Mouse (Mus musculus) myocyte (in vitro differentiated cells): ENCODE results near the gene Slc25a29.

ENCODE experiments used
- CEBPB ChIP-seq: IDR thresholded peaks from 2 replicates; pipeline ENCODE4 v1.6.1; 2011; ENCODE audit warnings: mild to moderate bottlenecking, moderate library complexity; ENCODE audit not compliant: poor library complexity, insufficient read depth, severe bottlenecking
- E2F4 ChIP-seq: IDR thresholded peaks from one replicate; pipeline ENCODE4 v1.6.1; 2011; ENCODE audit warnings: mild to moderate bottlenecking, control low read depth, moderate library complexity; ENCODE audit not compliant: insufficient read depth
- MAX ChIP-seq: IDR thresholded peaks from one replicate; pipeline ENCODE4 v1.6.1; 2011; ENCODE audit warnings: low read depth, mild to moderate bottlenecking, control low read depth
- MYOD1 ChIP-seq, 3 experiments: IDR thresholded peaks; one replicate each; pipeline ENCODE4 v1.6.1; 2011; ENCODE audit warnings: control low read depth in 2 of 3, low read depth in 2 of 3, mild to moderate bottlenecking in 2 of 3, moderate library complexity in 1 of 3; ENCODE audit not compliant: insufficient read length in 2 of 3, control insufficient read depth in 1 of 3
- MYOG ChIP-seq, 3 experiments: IDR thresholded peaks; one replicate each; pipeline ENCODE4 v1.6.1; 2011; ENCODE audit warnings: control low read depth in 2 of 3, low read depth in 2 of 3, mild to moderate bottlenecking in 2 of 3; ENCODE audit not compliant: insufficient read length in 2 of 3, control insufficient read depth in 1 of 3, insufficient read depth in 1 of 3
- POLR2A ChIP-seq: IDR thresholded peaks from one replicate; pipeline ENCODE4 v1.6.1; 2011; ENCODE audit warnings: low read depth, mild to moderate bottlenecking, control low read depth, moderate library complexity; ENCODE audit not compliant: insufficient read length
- POLR2AphosphoS2 ChIP-seq: IDR thresholded peaks from one replicate; pipeline ENCODE4 v1.6.1; 2011; ENCODE audit warnings: low read depth, control low read depth; ENCODE audit not compliant: insufficient read length
- REST ChIP-seq: IDR thresholded peaks from one replicate; pipeline ENCODE4 v1.6.1; 2011; ENCODE audit warnings: mild to moderate bottlenecking, control low read depth, moderate library complexity; ENCODE audit not compliant: insufficient read depth, insufficient read length
- SRF ChIP-seq: IDR thresholded peaks from one replicate; pipeline ENCODE4 v1.6.1; 2011; ENCODE audit warnings: low read depth; ENCODE audit not compliant: control insufficient read depth, insufficient read length
- TCF12 ChIP-seq: IDR thresholded peaks from one replicate; pipeline ENCODE4 v1.6.1; 2011; ENCODE audit warnings: mild to moderate bottlenecking, control low read depth; ENCODE audit not compliant: poor library complexity, insufficient read depth, severe bottlenecking
- TCF3 ChIP-seq: IDR thresholded peaks from one replicate; pipeline ENCODE4 v1.6.1; 2011; ENCODE audit warnings: low read depth, control low read depth; ENCODE audit not compliant: insufficient read length
- USF1 ChIP-seq: IDR thresholded peaks from one replicate; pipeline ENCODE4 v1.6.1; 2011; ENCODE audit warnings: low read depth, mild to moderate bottlenecking, control low read depth, moderate library complexity

DNA sequence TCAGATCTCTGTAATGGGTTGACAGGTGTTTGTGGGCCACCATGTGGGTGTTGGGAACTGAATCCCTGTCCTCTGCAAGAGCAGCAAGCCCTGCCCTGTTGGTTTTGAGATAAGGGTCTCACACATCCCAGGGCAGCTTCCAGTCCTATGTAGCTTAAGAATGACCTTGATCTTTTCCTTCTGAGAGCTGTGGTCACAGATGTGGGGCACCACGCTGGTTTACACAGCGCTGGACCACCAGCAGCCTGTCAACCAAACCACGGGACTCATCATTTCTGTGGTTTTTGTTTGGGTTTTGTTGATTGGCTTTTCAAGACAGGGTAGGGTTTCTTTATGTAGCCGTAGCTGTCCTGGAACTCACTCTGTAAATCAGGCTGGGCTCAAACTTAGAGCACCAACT lies 50.5 kb downstream of the Slc25a29 start:
- TF ChIP-seq POLR2A (no peak), POLR2AphosphoS2 (no peak), MYOD1 (IDR thresholded peaks at IDR 0.05; ENCODE audit: control insufficient read depth in 1 of 3, insufficient read length in 2 of 3, low read depth in 2 of 3) (no peak), TCF12 (no peak), MAX (no peak), USF1 (no peak), TCF3 (no peak), REST (no peak), CEBPB (no peak), SRF (no peak), E2F4 (no peak), MYOG (IDR thresholded peaks at IDR 0.05; ENCODE audit: control insufficient read depth in 1 of 3, insufficient read depth in 1 of 3, insufficient read length in 2 of 3, low read depth in 2 of 3) (no peak)
